Mouse (Mus musculus) A20 (cell line): Measurements from ENCODE around the gene Rex2.
"Not testable (repeated sequence)": the region's sequence is repeated elsewhere in the genome, so short reads cannot be mapped to it uniquely, and the experiment has no call there.

Experiments used
- DNase-seq: peaks from one replicate; pipeline ENCODE4 v3.0.0-alpha.2; 2011; ENCODE audit warnings: low read depth, low spot score

Gene Rex2

DNA sequence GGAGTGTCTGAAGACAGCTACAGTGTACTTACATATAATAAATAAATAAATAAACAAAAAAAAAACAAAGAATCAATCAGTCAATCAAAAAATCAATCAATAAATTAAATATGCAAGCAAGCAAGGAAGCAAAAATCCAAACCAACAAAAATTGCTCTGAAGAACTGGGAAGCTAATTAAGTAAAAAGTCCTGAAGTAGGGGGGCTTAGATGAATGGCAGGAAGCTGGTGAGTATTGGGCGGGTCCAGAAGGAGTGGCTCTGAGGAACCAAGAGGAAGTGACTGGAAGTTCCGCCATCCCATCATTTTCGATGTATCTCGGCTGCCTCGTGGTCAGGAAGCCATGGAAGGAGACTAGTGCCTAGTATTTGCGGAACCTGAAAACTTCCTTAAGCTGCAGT is at the start of gene Rex2:
Rex2 (plus strand) TSS at position 301 of the 400 bp plus-strand sequence.
- not testable (repeated sequence) for DNase-seq

DNA sequence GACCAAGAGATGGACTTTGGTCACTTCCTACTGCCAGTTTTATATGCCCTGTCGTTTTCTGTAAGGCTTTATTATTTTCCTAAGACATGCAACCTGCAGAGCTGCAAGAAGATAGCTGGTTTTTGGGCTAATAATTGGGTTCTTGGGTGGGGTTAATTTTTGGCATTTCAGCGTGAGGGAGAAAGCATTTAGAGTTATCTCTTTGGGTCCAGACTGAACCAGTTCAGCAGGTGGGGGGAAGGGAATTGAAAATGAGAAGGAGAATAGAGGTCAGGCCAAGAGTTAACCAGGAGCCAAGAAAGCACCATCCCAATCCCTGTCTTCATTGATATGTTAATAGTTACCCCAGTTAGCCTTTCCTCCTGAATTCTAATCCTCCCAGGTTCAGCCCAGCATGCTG is 45.1 kb upstream of the Rex2 start:
- DNase-seq, result not testable (repeated sequence)

DNA sequence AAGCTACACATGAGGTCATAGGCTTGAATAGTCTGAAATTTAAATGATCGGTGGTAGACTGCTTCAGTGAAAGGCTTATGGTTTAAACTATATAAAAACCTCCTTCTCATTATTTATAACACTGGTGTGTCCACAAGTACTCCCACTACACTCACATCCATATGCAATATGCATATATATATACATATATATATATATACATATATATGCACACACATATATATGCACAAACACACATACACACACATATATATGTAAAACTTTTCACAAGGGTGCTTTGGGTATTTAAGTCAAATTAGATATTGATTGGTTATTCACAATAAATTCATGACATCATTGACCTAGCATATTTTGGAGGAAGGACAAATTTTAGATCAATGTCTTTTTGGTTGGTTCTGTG is 3.2 kb upstream of the Rex2 start:
- not testable (repeated sequence) for DNase-seq

DNA sequence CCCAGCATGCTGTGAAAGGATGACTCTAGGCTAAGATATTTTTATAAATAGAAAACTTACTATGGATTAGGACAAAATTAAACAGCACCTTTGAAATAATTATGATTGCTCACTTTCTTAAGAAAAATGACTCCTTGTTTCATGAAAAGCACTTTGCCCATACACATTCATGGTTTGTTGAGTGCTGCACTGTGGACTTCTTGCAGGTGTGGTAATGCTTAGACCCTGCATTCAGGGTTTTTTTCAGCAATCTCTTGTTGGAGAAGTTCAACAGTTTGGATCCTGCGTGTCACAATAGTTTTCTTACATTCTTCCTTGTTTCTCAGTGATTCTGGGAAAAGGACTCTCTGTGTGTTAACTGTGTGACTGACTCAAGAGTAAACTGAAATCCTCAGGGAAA is 4.7 kb downstream of the Rex2 start:
- DNase-seq, result not testable (repeated sequence)

DNA sequence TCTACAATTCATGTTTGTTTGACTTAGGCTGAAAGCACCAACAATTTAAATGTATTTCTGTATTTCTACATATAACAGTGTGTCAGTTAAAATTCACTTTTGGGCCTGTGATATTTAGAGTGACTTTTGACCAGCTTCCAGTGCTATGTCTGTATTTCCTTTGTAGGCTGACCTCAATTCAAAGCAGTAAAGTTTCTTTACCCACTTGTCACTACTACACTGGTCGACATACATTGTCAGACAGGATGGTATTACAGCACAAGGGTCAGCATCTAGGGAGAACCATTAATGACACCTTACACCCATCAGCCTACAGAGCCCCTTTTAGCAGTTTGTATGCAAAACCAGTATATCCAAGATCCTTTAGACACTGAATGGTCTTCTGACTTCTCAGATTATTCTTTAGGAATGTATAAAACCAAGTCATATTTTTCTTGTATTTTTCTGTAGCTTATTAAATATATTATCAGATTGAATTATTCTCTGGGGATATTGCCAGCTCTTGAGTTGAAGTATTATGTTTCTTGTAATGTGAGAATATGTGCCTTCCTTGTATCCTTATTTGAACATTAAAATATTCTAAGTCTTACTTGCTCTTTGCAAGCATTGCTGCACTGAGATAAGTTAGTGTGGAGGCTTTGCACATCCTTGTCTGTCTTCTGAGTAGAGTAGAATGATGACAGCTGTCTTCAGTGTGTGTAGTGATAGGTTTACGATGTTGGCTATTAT is 9.8 kb downstream of the Rex2 start:
- DNase-seq, result not testable (repeated sequence)

DNA sequence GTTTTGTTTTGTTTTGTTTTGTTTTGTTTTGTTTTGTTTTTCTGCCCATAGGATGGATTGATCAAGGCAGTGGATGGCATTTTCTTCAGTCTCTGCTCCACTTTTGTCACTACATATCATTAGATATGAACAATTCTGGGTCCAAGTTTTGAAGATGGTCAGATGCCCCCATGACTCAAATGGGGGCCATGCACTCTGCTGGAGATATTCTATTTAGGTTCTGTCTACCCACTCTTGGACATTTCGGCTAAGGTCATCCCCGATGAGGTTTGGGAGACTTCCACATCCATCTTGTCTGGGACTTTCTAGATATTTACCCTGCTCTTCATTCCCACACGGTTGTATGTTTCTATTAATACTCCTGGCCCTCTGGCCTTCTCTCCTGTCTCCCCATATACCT is 42.1 kb downstream of the Rex2 start:
- DNase-seq, result not testable (repeated sequence)

DNA sequence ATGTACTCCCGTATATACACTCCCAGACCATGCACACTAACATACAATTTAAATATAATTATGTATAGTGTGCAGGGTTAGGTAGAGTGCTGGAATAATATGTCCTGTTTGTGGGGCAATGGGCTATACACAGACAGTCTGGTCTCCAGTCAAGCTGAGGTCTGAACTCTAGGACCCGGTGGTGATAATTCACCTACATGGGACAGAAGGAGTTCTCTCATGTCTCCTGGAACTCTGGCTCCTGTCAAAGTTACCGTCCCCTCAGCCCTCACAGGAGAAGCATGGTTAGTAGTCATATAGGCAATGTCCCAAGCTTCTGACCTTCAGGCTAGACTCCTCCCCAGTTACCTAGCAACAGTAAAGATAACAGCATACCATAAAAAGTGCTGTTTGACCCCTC is 44.2 kb downstream of the Rex2 start:
- DNase-seq, result not testable (repeated sequence)

DNA sequence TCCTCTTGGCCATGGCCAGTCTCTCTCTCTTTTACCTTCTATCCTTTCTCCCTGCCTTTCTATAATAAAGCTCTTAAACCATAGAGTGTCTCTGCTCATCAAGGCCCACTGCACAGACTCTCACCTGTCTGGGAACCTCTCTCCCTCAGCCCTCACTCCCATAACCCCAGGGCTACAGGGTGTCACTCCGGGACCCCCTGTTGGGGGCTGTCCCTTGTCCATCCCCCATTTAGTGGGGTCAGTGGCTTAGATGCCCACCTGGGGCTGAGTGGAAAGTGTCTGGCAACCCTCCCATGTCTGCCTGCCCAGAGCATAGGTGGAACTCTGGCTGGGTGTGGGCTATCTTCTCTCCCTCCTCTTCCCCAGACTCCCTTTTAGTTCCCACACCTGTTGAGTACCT is 44.7 kb downstream of the Rex2 start:
- not testable (repeated sequence) for DNase-seq

DNA sequence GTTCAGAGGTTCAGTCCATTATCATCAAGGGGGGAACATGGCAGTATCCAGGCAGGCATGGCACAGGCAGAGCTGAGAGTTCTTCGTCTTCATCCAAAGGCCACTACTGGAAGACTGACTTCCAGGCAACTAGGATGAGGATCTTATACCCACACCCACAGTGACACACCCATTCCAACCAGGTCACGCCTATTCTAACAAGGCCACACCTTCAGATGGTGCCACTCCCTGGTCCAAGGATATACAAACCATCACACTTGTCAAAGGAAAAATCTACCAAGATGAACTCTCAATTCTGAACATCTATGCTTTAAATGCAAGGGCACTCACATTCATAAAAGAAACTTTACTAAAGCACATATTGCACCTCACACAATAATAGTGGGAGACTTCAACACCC is 74.0 kb downstream of the Rex2 start:
- not testable (repeated sequence) for DNase-seq

DNA sequence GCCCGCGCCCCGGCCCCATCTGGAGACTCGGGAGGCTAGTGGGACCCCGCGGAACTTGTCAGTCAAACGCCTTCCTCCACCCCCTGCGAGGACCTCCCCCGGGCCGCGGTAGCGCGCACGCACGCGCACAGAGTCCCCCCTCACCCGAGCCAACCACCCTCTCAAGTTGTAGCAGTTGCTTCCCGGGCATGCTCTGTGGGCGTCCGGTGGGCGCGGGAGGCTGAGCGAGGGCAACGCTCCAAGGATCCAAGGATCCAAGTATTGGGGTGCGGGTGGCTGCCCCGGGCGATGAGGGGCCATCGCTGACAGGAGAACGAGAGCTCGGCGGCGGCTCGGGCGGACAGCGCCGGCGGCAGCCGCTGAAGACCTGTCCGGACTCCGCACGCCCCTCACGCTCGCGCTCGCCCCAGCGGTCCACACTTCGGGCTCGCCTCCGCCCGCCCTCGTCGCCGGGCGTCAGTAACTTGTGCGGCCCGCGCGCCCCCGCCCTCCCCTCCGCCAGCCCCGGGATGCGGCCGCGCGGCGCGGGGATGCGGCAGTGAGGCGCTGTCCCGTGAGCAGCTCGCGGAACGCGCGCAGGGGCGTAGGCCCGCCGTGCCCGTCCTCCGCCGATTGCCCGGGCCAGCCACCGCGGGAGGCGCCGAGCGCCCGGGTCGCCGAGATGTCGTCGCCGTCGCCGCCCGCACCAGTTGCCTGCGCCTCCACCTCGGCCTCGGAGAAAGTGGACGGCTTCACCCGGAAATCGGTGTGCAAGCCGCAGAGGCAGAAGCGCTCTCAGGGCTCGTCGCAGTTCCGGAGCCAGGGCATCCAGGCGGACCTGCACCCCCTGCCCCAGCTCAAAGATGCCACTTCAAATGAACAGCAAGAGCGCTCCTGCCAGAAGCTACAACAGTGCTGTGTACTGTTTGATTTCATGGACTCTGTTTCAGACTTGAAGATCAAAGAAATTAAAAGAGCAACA is 80.3 kb downstream of the Rex2 start:
- not testable (repeated sequence) for DNase-seq

DNA sequence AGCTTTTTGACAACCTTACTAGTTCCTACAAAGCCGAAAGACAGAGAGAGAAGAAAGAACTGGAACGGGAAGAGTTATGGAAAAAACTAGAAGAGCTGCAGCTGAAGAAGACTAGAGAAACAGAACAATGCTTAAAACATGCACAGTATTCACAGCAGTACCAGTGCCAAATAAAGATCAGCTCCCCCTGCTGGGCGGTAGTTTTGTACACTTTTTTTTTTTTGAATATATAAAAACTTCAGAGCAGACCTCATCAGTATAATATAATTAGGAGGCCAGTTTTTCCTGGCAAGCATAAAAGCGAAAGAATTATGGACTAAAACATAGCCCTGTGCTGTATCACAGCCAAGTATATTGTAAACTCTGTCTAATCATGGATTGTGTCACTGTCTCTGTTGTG is 82.2 kb downstream of the Rex2 start:
- DNase-seq, result not testable (repeated sequence)
